Mouse (Mus musculus) CH12F3 (cell line): Measurements from ENCODE around the gene Slc25a45.

Source experiments
- in situ Hi-C: fragments of 300-500 bp; cut with MboI; formaldehyde crosslinking; loops from 2 replicates; pipeline ENCODE4 v1.14.3; 2020; ENCODE audit warnings: low sequenced_read_pairs

Slc25a45 gene

DNA sequence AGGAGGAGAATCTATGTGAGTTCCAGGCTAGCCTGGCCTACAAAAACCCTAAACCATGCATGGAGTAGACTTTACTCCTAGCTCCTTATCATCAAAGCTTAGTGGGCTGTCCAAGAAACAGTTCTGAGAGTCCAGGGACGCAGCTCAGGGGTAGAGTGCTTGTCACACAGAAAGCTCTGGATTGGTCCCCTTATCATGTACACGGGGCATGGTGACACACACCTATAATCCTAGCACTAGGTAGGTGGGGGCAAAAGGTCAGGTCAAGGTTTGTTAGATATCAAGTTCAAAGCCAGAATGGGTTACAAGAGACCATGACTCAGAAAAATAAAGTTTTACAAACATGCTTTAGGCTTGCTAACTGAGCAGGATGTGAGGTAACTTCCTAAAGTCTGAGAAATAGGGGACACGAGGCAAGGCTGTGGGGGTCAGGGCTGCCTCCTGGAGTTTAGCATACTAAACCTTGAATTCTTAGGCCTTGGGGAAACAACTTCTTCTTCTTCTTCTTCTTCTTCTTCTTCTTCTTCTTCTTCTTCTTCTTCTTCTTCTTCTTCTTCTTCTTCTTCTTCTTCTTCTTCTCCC, 9.7 kb downstream of the Slc25a45 start:
- in situ Hi-C loops = loop anchor here (10.0 kb wide), 1 partner anchor 93 kb away; no protein-coding TSS in a partner anchor

DNA sequence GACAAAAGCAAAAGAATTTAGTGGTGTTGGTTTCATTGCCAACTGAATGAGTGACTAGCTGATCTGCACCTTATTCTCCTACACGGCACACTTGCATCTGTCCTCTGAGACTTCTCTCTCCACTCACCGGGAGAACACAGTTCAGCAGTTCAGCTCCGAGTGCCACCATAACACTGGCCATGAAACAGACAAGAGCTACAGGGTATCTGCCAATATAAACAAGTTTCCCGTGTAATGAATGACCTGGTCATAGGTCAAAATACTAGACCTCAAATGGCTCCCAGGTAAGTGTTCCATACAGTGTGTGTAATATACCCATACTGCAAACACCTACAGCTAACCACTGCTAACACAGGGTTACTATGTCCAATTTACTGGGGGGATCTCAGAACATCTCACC, 11.6 kb downstream of the Slc25a45 start:
- in situ Hi-C loops = loop anchor here (10.0 kb wide), 1 partner anchor 94 kb away; no protein-coding TSS in a partner anchor

DNA sequence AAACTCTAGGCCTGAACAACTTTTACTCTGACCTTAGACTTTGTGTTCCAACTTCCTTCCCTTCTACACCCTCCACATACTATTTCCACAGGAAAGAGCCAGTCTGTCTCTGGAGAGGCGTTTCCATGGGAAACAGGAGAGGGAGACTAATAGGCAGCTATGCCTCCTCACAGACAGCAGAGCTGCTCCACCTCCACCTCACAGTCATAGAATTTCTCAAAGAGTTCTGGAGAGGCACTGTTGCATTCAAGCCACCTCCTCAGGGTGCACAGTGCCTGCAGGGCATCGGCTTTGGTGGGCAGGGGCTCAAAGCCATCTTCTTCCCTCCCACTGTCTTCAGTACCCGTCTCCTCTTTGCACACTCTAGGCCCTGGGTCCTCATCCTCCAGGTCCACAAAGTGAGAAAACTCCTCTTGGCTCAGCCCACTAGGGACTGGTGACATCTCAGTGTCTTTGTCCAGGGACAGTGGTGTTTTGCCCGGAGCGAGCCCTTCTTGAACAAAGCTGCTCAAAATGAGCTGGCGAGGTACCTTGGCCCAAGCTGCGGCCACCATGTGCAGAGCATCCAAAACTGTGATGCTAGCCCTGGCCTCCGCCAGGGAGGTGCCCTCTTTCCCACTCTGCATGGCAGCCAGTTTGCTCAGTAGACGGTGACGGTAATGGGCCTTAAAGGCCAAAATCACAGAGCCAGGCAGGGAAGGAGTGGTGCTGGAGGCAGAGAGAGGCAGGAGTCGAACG, 14.1 kb downstream of the Slc25a45 start:
- in situ Hi-C loops = no loop called here

DNA sequence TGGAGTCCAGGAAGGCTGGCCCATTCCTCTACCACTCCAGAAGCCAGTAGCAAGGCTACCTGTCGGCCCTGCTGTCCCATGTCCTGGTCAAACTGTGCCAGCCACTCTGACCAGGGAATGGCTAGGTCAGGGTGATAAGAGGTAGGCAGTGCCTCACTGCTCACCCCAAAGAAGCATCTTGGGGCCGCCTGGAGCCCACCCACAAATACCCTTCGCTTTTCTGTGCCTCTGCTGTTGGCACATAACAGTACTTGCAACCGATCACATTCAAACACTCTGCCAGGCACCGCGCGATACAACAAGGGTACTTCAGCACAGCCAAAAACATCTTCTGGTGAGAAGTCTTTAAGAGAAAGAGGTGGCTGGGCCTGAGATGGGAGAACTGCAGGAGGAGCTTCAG, 14.7 kb downstream of the Slc25a45 start:
- in situ Hi-C loops = no loop called here

DNA sequence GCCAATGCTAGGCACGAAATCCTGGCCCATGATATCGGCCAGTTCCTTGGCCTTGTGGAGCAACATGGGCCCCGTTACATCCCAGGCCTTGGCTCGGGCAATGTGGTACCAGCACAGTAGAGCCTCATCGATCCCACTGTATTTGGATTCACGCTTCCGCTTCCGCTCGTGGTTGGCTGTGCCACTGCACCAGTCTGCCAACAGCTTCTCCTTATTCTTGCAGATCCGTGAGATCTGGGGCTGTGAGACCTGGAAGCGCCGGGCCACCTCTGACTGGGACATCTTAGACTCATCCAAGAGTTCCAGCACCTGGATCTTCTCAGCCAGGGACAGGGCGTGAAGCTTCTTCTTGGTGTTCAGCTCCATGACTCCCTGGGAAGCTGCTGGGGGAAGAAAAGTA, 15.1 kb downstream of the Slc25a45 start:
- in situ Hi-C loops = no loop called here

DNA sequence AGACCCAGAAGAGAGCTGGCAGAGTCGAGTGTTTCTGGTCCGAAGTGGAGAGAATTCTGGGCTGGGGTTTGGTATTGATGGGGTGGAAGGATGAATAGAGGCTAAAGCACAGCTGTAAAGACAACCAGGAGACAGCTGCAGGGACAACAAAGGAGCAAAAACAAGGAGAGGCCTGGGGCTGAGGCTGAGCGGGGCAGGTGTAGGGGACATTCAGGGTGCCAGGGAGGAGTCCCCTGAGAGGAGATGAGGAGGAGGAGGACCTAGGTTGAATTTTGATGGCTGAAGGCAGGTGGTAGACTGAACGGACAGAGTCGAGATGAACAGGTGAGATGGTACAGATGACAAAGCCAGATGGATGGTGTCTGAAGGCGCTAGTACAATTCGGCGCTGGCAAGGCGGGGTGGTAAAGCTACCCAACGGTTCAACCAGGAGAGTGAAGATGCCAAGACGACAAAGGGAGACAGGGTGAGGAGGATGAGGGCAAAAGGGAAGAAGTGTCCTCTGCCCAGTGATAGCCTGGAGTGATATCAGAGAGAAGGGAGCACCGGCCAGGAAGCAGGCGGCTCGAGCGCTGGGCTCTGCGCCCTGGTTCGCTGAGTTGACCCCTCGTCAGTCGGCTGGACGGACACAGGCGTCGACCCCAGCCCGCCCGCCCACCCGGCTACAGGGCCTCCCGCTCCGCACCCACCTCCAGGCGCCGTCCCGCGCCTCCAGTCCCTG, 15.8 kb downstream of the Slc25a45 start:
- in situ Hi-C loops = no loop called here

DNA sequence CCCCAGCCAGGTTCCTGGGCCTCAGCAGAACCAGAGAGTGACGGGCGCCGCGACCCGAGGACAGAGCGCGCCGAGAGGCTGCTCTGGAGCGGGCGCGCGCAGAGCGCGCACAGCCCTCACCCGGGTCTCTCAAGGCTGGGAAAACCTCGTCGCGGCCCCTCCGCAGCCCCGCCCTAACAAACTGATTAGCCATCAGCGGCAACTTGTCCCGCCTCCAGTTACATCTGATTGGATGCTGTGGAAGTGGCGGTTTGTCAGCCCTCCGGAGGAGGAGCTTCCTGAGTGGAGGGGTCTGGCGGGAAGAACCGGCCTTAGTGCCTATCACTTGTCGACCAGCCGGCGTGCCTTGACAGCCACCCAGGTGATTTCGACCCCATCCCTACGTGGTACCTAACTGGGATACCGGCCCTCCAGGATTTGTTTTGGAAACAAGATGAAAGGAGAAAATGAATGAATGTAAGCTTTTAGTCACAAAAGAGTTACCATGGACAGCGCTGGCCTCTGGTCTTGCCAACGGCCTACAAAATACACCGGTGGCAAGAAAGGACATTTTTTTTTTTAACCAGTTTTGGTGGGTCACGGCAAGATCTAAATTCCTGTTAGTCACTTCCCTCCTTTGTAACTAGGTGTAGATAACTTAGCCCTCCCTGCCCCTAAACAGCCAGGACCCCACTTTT, 16.5 kb downstream of the Slc25a45 start, which contains the start of gene Tigd3:
Gene Tigd3, minus strand, starts transcription at position 148 of the 677 bp plus-strand sequence.
- in situ Hi-C loops = no loop called here

DNA sequence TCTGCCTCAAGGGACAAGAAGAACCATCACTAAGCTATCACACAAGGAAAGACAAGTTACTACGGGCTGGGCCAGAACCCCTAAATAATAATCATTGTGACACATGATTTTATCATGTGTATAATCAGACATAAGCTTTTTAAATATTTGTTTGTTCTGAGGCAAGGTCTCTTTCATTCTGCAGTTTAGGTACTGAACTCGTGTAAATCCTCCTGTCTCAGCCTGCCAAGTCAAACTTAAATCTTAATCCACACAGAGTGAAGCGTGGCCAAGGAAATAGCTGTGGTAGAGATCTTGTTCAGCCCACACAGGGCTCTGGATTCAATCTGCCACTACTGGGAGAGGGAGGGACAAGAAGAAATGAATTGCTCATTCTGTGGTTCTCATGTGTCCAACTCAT, 29.7 kb downstream of the Slc25a45 start:
- in situ Hi-C loops = no loop called here

DNA sequence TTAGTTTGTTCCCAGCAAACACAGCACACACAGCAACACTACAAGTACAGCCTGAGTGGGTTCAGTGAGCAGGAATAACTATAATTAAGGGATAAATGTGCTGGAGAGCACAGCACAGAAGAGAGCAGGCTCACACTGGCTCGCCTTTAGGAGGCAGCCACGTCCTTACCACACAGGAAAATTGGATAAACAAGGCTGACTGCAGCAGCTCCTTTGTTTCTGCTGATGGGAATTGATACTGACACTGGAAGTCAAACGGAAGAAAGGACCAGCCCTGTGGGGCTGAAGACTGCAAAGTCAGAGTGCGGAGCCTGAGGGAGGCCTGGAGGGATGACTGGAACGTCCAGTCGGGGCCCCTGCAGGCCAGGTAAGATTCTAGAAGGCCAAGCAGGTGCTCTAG, 32.6 kb downstream of the Slc25a45 start:
- in situ Hi-C loops = no loop called here

DNA sequence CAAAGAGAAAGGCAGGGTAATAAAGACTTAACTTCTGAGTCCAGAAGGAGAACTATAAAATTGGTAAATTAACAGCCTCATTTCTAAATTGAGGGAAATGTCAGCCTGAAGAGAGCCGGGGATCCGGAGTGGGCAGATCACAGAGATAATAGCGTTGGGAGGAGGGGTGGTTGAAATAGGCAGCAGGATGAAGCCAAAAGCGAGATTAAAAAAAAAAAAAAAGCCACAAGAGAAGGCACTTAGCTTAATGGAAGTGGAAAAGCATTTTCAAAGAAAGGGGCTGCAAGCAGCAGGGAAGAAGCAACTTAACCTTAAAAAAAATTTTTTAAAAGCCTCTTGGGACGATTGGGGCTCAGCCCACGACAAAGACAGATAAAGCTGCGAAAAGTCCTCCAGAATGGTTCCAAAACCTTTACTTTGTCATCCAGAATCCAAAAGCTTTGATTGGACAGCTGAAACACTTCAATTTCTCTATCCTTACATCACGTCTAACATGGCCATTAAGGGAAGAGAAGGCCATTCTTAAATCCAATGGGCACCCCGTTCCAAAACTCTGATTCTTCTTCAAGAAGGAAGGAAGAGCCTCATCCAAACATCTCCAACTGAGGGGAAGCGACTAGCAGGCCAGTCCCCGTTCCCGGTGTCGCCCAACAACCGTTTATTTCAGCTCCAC, 34.0 kb downstream of the Slc25a45 start:
- in situ Hi-C loops = no loop called here

DNA sequence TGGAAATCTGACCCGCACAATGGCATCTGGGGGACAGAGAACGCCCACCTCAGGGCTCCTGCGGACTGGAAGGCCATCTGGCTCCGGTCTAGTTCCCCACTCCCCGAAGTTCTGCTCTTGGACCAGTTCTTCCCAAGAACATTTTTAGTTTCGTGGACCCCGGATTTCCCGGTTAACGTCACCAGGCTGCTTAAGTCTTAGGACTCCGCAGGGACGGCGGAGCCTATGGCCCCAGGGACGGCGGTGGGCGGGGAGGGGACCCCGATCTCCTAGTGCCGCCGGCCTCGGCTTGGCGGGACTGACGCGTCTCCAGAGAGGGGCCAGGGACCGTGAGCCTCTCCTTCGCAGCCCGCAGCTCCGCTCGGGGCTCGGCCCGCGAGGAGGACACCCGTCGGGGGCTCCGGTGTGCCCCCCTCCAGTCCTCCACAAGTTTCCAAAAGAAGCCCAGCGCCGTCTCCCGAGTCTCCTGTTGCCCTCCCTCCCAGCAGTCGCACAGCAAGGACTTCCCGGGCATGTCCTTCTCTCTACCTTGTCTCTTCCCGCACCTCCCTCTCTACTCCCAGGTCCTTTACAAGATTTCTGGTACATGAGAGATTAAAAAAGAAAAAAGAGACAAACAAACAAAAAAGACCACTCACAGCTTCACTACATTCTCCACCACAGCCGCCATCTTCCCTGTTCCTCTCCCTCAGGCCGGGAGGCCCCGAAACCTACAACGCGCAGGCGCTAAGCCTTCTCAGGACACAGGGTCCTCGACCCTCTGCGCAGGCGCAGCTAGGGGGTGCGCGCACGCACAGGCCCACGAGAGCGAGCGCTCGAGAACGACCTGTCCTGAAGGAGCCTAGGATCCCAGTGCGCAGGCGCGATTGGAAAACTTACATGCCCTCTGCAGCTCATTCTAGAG, 34.7 kb downstream of the Slc25a45 start:
- in situ Hi-C loops = no loop called here

DNA sequence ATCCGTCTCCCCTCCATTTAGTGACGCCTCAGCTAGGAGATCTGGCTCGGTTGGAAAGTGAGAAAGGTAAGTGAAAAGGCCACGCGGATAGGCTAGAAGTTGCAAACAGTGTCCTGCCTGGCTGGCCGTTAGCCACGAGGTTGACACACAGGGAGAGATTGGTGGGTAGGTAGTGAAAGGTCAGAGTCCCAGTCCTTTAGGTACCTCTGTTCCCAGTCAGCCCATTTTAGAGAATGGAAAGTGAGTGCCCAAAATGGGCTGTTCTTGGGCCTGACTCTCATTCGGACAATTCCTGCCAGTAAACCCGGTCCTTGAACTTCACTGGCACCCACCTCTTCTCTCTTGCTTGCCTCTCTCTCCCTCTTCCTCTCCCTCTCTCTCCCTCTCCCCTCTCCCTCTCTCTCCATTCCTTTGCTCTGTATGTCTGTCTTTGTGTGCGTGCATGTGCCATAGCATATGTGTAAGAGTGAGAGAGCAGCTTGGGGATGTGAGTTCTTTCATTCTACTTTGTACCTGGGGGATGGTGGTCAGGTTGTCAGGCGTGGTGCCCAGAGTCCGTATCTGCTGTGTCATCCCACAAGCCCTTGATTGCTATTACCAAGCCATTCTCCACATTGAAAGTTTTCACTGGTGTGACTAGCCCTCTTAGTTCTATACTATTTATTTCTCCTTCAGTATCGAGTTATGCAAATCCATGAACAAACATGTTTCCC, 35.6 kb downstream of the Slc25a45 start, which contains the start of gene Dpf2:
Gene Dpf2, minus strand, starts transcription at position 4 of the 713 bp plus-strand sequence.
- in situ Hi-C loops = no loop called here

DNA sequence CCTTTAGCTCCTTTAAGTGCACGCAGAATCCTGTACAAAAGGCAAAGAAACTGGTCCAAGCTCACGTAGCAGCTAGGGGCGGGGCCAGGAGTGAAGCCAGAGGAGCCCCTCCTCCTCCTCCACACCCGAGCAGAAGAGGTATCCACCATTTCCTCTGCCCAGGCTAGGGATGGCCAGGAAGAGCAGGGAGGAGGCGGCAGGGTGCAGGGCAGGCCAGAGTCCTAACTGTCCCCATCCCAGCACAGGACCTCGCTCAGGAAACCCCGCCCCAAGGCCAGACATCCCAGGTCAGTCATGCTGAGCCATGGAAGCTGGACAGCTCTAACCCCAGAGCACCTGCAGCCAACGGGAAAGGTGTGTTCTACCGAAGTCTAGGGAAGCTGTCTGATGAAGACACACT, 44.1 kb downstream of the Slc25a45 start:
- in situ Hi-C loops = loop anchor here (5.0 kb wide), 1 partner anchor 36 kb away; no protein-coding TSS in a partner anchor

DNA sequence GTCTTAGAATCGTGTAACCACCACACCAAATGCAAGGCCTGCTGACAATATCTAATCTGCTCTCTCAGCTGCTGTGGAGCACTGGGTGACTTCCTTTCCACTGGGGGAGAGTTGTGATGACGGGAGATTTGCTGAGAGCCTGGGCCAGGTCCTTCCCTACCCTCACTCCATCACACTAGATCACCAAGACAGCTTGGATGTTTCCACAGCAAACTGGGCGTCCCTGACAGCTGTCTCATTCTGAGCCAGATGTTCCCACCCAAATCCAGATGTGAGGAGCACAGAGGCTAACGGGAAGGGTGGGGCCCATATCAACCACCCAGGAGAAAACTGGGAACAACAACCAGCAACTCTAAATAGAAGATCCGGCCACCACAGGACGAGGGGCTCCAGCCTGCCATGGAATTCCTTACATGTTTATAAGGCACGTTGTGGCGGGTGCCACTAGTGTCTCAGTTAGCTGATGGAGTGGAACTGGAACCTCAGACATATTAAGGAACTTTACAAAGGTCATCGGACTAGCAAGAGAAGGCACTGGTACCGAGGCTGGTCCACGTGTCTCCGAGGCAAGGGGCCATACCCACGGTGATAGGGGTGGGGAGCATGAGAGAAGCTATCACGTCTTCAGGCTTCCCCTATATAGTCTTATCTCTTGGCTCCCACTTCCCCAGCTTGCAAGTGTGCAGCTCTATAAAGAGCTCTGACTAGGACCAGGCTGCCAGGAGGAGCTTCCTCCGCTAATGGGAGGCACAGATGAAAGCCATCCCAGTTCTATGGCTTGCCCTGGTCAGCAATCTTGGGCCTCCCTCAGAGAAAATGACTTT, 44.7 kb downstream of the Slc25a45 start:
- in situ Hi-C loops = loop anchor here (5.0 kb wide), 1 partner anchor 35 kb away; no protein-coding TSS in a partner anchor

DNA sequence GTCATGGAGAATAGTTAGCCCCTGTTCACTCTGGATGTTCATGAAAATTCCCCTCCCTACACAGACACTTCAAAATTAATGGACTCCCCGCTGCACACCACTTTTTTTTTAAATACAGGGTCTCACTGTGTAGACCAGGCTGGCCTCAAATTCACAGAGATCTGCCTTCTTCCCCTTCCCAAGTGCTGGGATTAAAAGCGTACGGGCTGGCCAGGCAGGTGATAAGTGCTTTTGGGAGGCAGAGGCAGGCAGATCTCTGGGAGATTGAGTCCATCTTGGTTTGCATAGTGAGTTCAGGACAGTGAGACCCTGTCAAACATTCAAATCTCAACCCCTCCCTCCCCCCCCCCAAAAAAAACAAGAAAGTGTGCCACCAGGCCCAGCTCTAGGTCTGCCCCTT, 45.4 kb downstream of the Slc25a45 start:
- in situ Hi-C loops = loop anchor here (5.0 kb wide), 1 partner anchor 34 kb away; no protein-coding TSS in a partner anchor

DNA sequence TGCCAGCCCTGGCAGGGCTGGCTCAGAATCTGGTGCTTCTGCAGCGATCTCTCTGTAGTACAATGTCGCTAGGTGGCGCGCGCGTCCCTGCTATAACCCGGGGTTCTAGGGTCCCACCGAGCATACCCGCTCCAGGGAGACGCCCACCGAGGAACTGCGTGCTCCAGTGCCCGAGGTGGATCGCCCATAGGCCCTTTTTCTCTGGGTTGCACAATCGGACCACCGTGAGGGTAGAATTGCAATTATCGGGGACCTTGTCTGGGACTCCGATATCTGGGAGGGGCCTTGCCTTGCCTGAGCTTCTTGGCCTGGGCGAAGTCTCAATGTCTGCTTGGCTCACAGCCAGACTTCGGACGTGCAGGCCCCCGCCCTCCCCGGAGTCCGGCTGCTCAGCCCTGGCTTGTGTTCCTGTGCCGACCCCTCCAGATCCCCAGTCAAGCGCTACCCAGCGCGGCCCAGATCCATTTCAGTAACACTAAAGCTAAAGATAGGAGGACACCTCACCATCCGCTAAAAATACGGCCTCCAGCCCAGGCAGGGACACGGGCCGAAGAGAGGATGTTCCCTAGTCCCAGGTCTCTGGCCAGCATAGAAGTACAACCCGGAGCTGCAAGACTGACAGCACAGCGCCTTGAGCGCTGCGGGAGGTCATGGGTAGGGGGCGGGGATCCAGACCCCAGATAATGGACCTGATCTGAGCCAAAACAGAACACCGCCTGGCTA, 46.5 kb downstream of the Slc25a45 start:
- in situ Hi-C loops = loop anchor here (5.0 kb wide), 1 partner anchor 33 kb away; no protein-coding TSS in a partner anchor

DNA sequence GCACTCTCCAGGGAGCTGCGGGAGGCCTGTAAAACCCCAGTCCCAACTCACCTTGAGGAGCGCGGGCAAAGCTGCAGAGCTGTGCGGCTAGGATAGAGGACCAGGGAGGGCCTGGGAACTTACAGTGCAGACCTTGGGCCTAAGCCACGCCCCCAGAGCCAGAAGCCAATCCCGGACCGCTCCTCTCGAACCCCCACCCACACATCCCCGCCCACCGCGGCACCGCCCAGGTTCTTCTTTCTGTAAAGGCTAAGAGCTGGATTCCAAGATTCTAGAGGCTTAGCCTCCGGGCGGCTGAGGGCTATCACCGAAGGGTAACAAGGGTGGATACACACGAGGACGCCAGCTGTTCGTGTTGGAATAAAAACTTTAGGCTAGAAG, 47.1 kb downstream of the Slc25a45 start, which contains the start of gene Cdc42ep2:
Gene Cdc42ep2, minus strand, starts transcription at position 104 of the 381 bp plus-strand sequence.
- in situ Hi-C loops = loop anchor here (5.0 kb wide), 1 partner anchor 33 kb away; no protein-coding TSS in a partner anchor
